Mouse (Mus musculus) lung, embryonic 15.5 days (tissue): ENCODE data around the gene Ecel1. TPM values are rescaled to one million over a fixed set of nuclear protein-coding genes. Genes with fewer than 3 reads are reported as not detected.
A peak's percentile ranks its signal among the peaks of the same experiment; 100 is the strongest.

Experiments used
- ATAC-seq: fragments of 200-750 bp; cut with Nextera tagmentation; 2 replicates; pipeline ENCODE4 v1.8.0; 2017; ENCODE audit warnings: moderate number of reproducible peaks, borderline replicate concordance; ENCODE audit not compliant: low FRiP score, low TSS enrichment; ENCODE audit errors: extremely low read depth
- H3K27ac ChIP-seq: fragments of 300-500 bp; sonication (generic); 2 replicates; pipeline ENCODE4 v1.5.1; 2015; ENCODE audit warnings: moderate library complexity, mild to moderate bottlenecking, inconsistent platforms
- H3K27me3 ChIP-seq: fragments of 300-500 bp; sonication (generic); 2 replicates; pipeline ENCODE4 v1.6.1; 2015; ENCODE audit warnings: inconsistent platforms
- H3K36me3 ChIP-seq: fragments of 300-500 bp; sonication (generic); 2 replicates; pipeline ENCODE4 v1.6.1; 2015; ENCODE audit warnings: inconsistent platforms
- H3K4me1 ChIP-seq: fragments of 300-500 bp; sonication (generic); 2 replicates; pipeline ENCODE4 v1.6.1; 2015; ENCODE audit warnings: inconsistent platforms
- H3K4me2 ChIP-seq: fragments of 300-500 bp; sonication (generic); 2 replicates; pipeline ENCODE4 v1.6.1; 2015; ENCODE audit warnings: inconsistent platforms, mild to moderate bottlenecking, moderate library complexity
- H3K4me3 ChIP-seq: fragments of 300-500 bp; sonication (generic); 2 replicates; pipeline ENCODE4 v1.5.1; 2015; ENCODE audit warnings: mild to moderate bottlenecking, inconsistent platforms
- H3K9ac ChIP-seq: fragments of 300-500 bp; sonication (generic); 2 replicates; pipeline ENCODE4 v1.6.1; 2015; ENCODE audit warnings: inconsistent platforms
- H3K9me3 ChIP-seq: fragments of 300-500 bp; sonication (generic); 2 replicates; pipeline ENCODE4 v1.6.1; 2016; ENCODE audit warnings: inconsistent platforms
- WGBS: fragments of 180-500 bp; shearing (Covaris S2); methylation state at CpG from one replicate; pipeline ENCODE4 v1.1.7; 2015; 5-methylcytosine and 5-hydroxymethylcytosine counted together
- polyA plus RNA-seq: library from polyadenylated mRNA; unstranded; fragments of >200 nt; fragmentation: Nextera tagmentation; extraction: Ambion mirVana; gene quantifications from 2 replicates; pipeline ENCODE4 v1.2.1, GENCODE M21; 2015

Ecel1 gene
- polyA plus RNA-seq, 1 experiment from 2014 or later = 1.2 TPM

GRCm38 (mm10) chr1:87127206-87128030, 28.9 kb downstream of the Ecel1 start:
- ATAC-seq = no peak
- no peaks in the 10 kb centered on the region for H3K36me3 ChIP-seq
- no peak overlapping the region for H3K4me2 ChIP-seq
- no peaks in the 10 kb centered on the region for H3K4me1 ChIP-seq
- 11% methylated on average over 43 of the region's 43 CpGs for WGBS
- H3K9ac ChIP-seq = no peak overlapping the region
- peaks cover 37% of the 10 kb centered on the region for H3K27me3 ChIP-seq
- no peak overlapping the region for H3K4me3 ChIP-seq
- no peaks in the 10 kb centered on the region for H3K9me3 ChIP-seq
- H3K27ac ChIP-seq = no peak overlapping the region

DNA sequence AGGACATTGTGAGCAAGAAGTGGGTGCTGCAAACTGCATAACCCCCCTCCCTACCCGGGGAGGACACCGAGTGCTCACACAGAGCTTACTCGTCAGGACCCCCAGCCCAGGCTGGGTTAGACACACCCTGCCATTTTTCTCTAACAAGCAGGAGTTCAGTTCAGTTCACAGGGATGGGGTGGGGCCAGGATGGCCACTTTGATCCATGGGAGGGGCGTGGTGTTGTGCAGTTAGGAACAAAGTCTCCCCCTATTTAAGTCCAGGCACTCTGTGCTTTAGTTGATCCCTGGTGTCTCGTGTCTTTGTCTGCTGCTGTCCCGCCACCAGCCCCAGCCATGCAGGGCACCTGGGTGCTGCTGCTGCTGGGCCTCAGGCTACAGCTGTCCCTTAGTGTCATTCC, 31.6 kb downstream of the Ecel1 start, which contains the start of gene Akp3:
Gene Akp3 (plus strand): TSS at position 301 of the 400 bp plus-strand sequence.
- no peaks in the 10 kb centered on the region for H3K9me3 ChIP-seq
- H3K4me2 ChIP-seq = no peak within 1 kb of the TSS
- no peak for ATAC-seq
- H3K36me3 ChIP-seq = no peaks in the 10 kb centered on the region
- no peak within 1 kb of the TSS for H3K4me3 ChIP-seq
- H3K4me1 ChIP-seq = no peaks in the 10 kb centered on the region
- no peak within 1 kb of the TSS for H3K27ac ChIP-seq
- WGBS = 87% methylated on average over 6 of the region's 6 CpGs
- H3K9ac ChIP-seq = no peak within 1 kb of the TSS
- peaks cover 34% of the 10 kb centered on the region for H3K27me3 ChIP-seq

DNA sequence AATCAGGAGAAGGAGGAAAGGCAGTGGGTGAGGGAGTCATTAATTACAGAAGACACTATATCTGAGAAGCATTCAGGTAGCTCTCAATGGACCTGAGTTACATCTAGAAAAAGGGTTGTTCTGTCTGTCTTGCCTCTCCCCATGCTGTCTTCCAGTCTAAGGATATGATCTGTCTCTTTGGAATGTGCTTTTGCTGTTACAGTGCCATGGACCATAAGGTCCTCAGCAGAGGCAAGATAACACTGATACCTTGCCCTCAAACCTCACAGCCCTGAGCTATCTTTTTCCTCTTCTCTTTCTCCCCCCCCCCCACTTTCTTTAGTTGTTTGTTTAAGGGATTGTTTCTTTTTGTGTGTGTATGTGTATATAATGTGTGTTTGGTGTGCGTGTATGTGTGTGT, 41.5 kb downstream of the Ecel1 start:
- 61% methylated on average over 1 of the region's 1 CpGs for WGBS
- Histone ChIP-seq H3K27me3 (no peaks in the 10 kb centered on the region), H3K27ac (no peak overlapping the region), H3K9me3 (no peaks in the 10 kb centered on the region), H3K4me1 (no peaks in the 10 kb centered on the region), H3K4me3 (no peak overlapping the region), H3K9ac (no peak overlapping the region), H3K36me3 (no peaks in the 10 kb centered on the region), H3K4me2 (no peak overlapping the region)
- ATAC-seq = no peak

DNA sequence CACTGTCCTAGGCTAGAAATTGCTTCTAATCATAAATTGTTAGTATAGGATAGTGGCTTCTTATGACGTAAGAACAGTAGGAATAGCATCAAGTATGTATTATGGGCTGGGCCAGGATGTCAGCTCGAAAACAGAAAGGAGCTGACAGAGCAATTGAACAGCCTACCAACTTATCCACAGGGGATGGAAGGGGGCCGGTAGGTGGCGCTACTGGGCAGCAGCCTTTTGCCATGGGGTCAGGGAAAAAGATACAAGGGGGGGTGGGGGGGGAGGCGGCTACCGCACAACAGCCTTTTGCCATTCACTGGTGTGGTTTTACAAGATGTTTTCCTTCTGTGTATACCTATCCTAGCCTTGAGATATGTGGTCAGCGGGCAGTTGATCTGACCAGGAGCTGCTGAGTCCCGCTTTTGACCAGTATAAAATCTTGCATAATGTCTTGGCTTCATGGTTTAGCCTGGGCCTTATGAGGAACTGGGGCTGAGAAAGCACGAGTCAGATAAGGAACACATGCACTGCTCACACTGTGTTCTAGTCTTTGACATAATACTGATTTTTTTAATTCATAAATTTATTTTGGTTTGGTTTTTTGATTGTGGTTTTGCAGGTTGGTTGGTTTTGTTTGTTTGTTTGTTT, 44.5 kb downstream of the Ecel1 start:
- H3K36me3 ChIP-seq = no peaks in the 10 kb centered on the region
- no peaks in the 10 kb centered on the region for H3K9me3 ChIP-seq
- no peak overlapping the region for H3K4me2 ChIP-seq
- H3K27ac ChIP-seq = no peak overlapping the region
- no peak for ATAC-seq
- no peaks in the 10 kb centered on the region for H3K27me3 ChIP-seq
- 37% methylated on average over 9 of the region's 9 CpGs for WGBS
- no peak overlapping the region for H3K9ac ChIP-seq
- H3K4me1 ChIP-seq = no peaks in the 10 kb centered on the region
- no peak overlapping the region for H3K4me3 ChIP-seq

DNA sequence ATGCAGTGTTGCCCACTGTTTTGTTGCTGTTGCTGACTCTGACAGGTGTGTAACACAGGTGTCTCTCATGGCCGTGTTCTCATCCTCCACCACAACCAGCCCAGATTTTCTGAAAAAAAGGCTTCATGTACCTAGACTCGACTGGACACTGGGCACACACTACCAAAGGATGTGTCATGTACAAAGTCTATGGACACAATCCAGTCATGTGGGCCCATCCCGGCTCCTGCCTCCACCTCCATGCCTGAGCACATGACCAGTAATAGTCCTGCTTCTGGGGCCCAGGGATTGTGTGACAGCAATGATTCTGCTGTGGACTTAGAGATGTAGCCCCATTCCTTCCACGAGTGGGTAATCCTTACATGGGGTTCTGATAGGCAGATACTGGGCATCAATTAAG, 47.8 kb downstream of the Ecel1 start:
- WGBS = 76% methylated on average over 4 of the region's 4 CpGs
- ATAC-seq = no peak

DNA sequence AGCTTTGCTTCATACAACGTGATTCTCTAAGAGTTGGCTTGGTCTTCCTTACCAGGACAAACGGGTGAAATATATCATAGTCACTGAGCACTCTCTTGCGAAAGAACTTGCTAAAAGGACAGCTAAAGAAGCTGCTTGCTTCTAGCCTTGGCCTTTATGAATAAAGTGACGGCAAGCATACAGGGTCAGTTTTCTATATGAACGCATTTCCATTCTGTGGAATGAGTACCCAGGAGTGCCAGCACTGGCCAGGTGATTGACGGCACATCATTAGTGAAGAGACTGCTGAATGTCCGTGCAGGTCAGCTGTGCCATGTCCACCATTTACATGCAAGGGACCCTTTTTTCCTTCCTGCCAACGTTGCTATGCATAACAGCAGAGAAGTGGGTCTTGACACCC, 49.8 kb downstream of the Ecel1 start:
- Histone ChIP-seq H3K27ac (no peak overlapping the region), H3K27me3 (no peaks in the 10 kb centered on the region), H3K9ac (no peak overlapping the region), H3K4me1 (no peaks in the 10 kb centered on the region), H3K4me3 (no peak overlapping the region), H3K4me2 (no peak overlapping the region), H3K36me3 (no peaks in the 10 kb centered on the region), H3K9me3 (no peaks in the 10 kb centered on the region)
- no peak for ATAC-seq
- WGBS = 62% methylated on average over 8 of the region's 8 CpGs

More for the DNA sequence above, 47.8 kb downstream of the Ecel1 start:
- no peak overlapping the region for H3K9ac ChIP-seq
- no peak overlapping the region for H3K4me3 ChIP-seq
- no peaks in the 10 kb centered on the region for H3K36me3 ChIP-seq
- no peak overlapping the region for H3K4me2 ChIP-seq
- no peaks in the 10 kb centered on the region for H3K9me3 ChIP-seq
- H3K4me1 ChIP-seq = no peaks in the 10 kb centered on the region
- no peaks in the 10 kb centered on the region for H3K27me3 ChIP-seq
- no peak overlapping the region for H3K27ac ChIP-seq

- Histone ChIP-seq H3K36me3 (no peaks in the 10 kb centered on the region), H3K27ac (no peak overlapping the region), H3K4me3 (no peak overlapping the region), H3K9me3 (no peaks in the 10 kb centered on the region), H3K27me3 (peaks cover 5% of the 10 kb centered on the region; the same call in 1 of the 2 replicates), H3K4me2 (no peak overlapping the region), H3K9ac (no peak overlapping the region), H3K4me1 (no peaks in the 10 kb centered on the region)
- WGBS = 84% methylated on average over 1 of the region's 1 CpGs
- no peak for ATAC-seq
Measured at GRCm38 (mm10) chr1:87103936-87104335, 52.4 kb downstream of the Ecel1 start.

DNA sequence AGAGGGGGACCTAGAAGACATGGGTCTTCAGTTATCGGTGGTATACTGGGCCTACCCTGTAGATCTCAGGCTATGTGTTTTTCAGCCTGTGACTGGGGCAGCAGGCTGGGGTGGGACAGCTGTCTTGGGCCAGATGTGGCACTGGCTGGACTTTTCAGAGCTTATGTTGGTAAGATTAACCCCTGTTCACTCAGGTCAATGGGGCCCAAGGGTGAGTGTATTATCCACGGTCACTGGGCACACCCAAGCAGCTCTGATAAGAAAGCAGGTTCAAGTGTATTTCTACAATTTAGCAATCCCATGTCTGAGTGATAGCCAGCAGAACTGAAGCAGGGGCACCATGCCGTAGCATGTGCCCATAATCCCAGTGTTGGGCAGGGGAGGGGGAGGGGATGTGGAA, 54.2 kb downstream of the Ecel1 start:
- no peak overlapping the region for H3K4me3 ChIP-seq
- 75% methylated on average over 3 of the region's 3 CpGs for WGBS
- no peak overlapping the region for H3K4me2 ChIP-seq
- H3K9me3 ChIP-seq = no peaks in the 10 kb centered on the region
- no peaks in the 10 kb centered on the region for H3K4me1 ChIP-seq
- peaks cover 6% of the 10 kb centered on the region; the same call in 1 of the 2 replicates for H3K27me3 ChIP-seq
- H3K27ac ChIP-seq = no peak overlapping the region
- no peak for ATAC-seq
- H3K9ac ChIP-seq = no peak overlapping the region
- H3K36me3 ChIP-seq = no peaks in the 10 kb centered on the region

GRCm38 (mm10) chr1:87101411-87101810, 54.9 kb downstream of the Ecel1 start, which contains the start of gene Alpi:
Gene Alpi, minus strand, starts transcription at chr1:87101606.
- Histone ChIP-seq H3K9me3 (no peaks in the 10 kb centered on the region), H3K9ac (no peak within 1 kb of the TSS), H3K36me3 (no peaks in the 10 kb centered on the region), H3K27ac (no peak within 1 kb of the TSS), H3K4me2 (no peak within 1 kb of the TSS), H3K4me3 (no peak within 1 kb of the TSS), H3K27me3 (peaks cover 6% of the 10 kb centered on the region; the same call in 1 of the 2 replicates), H3K4me1 (no peaks in the 10 kb centered on the region)
- WGBS = 89% methylated on average over 1 of the region's 1 CpGs
- no peak for ATAC-seq

GRCm38 (mm10) chr1:87098358-87098975, 57.9 kb downstream of the Ecel1 start:
- peak; percentile 42; the same call in 1 of the 2 replicates for ATAC-seq
- Histone ChIP-seq H3K9ac (no peak overlapping the region), H3K4me2 (peak overlapping the region; percentile 28), H3K36me3 (no peaks in the 10 kb centered on the region), H3K27me3 (peaks cover 6% of the 10 kb centered on the region; the same call in 1 of the 2 replicates), H3K4me3 (no peak overlapping the region), H3K27ac (no peak overlapping the region), H3K4me1 (no peaks in the 10 kb centered on the region), H3K9me3 (no peaks in the 10 kb centered on the region)
- WGBS = 15% methylated on average over 30 of the region's 30 CpGs
